Mouse (Mus musculus) erythroid progenitor cell, adult 5-6 weeks (primary cell): ENCODE data around the gene C9orf72. TPM values are rescaled to one million over a fixed set of nuclear protein-coding genes. Genes with fewer than 3 reads are reported as not detected.

Experiments used
- ATAC-seq: replicated peaks from 2 replicates; pipeline ENCODE4 v1.8.0; 2016; ENCODE audit warnings: moderate number of reproducible peaks, mild to moderate bottlenecking, moderate TSS enrichment, inconsistent platforms; ENCODE audit not compliant: poor library complexity, low FRiP score, severe bottlenecking
- total RNA-seq, 2 experiments: library from RNA; stranded (forward) in 1 of 2; stranded (reverse) in 1 of 2; fragments of 150-400 nt in 1 of 2; fragments of 186-747, 209-891 nt in 1 of 2; gene quantifications; 2 replicates each; pipeline versions ENCODE4 v1.2.3 to v1.2.4; 2015 to 2017; ENCODE audit warnings: low replicate concordance in 2 of 2

Gene C9orf72
- total RNA-seq, 2 experiments from 2014 or later: 2.9 to 11.3 TPM

DNA sequence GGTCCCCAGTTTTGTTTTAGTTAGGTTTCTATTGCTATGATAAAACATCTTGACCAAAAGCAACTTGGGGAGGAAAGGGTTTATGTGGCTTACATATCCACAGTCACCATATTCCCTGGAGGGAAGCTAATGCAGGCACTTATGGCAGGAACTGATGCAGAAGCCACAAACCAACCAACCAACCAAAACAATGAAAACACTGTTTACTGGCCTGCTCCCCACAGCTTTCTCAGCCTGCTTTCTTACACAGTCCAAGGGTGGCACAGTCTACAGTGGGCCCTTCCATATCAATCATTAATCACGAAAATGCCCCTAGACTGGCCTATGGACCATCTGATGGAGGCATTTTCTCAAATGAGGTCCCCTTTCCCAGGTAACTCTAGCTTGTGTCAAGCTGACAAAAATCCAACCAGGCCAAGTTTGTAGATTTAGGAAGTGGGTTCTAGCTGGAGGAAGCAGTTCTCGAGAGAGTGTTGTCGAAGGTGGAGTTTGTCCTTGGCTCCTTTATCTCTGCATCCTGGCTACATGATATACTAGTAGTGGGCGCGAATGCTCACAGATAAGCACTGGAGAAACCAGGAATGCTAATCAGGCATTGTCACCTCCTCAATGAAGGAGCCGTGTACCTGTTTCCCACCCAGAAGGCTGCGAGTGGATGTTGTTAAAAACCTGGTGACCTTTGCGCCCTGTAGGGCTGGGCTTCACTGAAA lies 38.2 kb downstream of the C9orf72 start:
- no peak for ATAC-seq

DNA sequence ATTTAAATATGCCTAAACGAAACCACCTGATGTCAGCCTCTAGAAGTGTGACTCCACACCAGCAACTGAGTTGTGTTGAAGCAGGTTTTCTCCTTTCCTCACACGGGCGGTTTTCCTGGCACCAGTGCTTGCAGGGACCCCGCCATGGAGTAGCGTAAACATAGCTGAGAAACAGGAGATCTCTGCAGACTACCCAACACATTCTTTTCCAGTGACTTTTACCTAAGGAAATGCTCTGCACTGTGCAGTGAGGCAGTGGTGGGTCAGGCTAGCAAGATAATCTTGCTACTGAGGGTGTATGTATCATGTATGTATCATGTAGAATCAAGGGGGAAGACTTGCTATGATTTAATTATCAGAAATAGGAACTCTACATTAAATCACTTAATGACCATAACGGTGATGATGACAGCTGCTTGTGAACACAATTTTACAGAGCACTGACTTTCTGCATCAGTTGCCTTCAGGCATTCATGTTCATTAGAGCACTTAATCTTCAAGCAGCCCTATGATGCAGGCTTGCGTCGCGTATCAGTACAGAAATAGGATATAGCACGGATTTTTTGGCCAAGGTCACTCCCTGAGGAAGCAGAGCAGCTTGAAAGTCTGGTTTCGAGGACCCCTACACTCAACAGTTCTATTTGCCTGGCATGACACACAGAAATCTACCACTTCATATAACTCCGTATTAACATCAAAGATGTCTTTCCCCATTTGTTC lies 47.9 kb downstream of the C9orf72 start:
- no peak for ATAC-seq

DNA sequence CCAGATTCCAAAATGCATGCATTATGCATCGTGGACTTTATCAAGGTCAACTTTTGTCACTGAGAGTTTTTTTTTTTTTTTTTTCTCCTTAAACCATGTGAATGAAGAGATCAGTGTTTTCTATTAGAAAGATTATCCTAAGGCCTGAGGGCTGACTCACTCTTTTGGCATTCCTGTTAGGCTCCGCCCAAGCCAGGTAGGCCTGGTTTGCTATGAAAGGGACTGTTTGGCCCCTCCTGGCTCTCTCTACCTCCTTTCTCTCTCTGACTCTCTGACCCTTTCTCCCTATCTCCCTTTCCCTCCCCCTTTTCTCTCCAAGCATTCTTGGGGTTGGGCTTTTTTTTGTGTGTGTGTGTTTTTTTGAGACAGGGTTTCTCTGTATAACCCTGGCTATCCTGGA lies 50.4 kb downstream of the C9orf72 start:
- no peak for ATAC-seq

DNA sequence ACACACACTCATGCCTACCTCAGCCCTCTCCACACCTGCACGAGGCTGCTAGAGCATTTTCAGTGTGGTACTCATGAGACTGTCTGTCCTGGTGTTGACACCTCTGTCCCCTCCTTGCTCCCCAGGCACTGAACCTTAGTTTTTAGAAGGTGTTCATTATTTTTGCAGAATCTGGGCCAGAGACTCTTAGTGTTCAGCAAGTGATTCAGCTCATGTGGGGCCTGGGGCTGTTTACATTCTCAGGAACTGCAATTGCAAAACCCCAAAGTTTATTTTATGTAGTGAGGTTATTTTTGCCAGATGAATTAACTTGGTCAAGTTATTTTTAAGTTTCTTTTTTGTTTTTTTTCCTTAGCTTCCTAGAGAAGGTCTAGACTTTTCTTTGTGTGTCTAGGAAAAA lies 52.4 kb downstream of the C9orf72 start:
- no peak for ATAC-seq

DNA sequence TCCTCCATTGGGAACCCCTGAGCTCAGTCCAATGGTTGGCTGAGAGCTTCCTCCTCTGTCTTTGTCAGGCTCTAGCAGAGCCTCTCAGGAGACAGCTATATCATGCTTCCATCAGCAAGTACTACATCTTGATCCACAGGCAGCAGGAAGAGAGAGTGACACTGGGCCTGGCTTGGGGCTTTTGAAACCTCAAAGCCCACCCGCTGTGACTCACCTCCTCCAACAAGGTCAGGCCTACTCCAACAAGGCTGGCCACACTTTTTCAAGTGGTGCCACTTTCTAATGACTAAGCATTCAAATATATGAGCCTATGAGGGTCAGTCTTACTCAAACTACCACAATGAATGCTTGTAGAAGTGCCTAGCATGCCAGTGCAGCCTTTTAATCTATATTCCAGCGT lies 53.5 kb downstream of the C9orf72 start:
- no peak for ATAC-seq

DNA sequence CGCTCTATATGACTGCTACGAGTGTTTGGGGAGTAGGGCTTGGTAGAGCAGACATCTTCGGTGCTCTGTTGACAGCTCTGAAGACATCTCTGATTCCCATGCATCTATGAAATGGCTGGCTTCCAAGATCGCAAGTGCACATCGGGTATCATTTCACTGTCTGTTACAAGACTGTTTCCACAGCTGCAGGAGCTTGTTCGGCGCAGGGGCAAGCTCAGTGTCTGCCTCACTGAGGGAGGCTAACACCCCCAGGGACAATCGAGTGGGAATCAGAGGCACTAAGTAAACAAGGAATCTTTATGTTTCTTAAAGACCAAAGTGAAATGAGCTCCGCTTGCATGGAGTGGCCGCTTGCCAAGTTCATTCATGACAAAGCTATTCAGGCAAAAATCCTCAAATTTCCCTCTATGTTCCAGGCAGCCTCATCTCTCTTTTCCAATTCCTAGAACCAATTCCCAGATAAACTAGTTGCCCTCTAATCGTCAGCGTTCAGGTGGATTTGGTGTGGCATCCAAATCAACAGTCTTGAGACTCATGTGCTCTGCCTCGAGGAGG lies 56.3 kb downstream of the C9orf72 start:
- no peak for ATAC-seq

DNA sequence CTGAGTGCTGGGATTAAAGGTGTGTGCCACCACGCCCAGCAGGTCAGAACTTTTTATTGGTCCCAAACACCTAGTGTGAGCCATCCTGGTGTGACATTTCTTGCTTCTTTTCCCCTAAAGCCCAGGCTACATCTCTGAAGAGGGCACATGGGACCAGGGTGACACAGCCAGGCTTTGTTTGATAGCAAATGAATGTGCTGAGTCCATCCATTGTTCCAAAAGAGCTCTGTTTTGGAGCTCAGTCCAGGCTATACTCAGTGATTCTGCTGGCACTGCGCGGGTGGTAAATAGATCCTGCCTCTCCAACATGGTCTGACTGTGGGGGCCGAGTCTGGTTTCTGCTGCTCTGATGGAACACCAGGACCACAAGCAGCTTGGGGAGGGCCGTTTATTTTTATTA lies 58.1 kb downstream of the C9orf72 start:
- no peak for ATAC-seq

DNA sequence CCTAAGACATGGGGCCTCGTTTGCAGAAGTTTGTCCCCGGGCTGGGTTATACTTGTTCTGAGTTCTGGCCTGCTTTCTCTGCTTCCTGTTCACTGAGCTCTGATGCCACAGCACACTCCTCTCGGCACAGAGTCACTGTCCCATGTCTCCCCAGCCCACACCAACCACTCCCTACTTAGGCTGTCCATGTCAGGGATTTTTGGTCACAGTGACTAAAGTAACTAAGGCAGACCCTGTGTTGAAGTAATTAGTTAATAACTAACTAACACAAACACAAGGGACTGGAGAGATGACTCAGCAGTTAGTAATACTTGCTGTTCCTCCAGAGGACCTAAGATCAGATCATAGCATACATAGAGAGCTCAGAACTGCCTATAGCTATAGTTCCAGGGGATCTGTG lies 60.0 kb downstream of the C9orf72 start:
- ATAC-seq: peak; percentile 42; the same call in 1 of the 2 replicates

DNA sequence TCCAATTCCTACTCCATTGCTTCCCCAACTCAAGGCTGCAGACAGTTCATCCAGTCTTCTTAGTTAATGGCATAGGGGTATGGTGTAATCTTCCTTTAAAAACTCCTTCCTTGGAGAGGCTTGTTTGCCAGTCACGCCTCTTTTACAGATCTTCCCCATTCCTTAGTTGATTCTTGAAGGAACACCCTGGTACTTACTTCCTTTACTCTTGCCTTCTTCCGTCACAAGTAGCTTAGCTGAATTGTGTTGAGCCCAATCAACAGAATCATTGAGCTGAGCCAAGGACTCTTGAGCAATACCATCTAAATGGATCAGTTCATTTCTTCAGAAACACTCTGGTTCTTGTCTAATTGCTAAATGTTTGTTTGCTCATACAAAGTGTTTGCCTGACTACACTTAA lies 60.7 kb downstream of the C9orf72 start:
- ATAC-seq: no peak

DNA sequence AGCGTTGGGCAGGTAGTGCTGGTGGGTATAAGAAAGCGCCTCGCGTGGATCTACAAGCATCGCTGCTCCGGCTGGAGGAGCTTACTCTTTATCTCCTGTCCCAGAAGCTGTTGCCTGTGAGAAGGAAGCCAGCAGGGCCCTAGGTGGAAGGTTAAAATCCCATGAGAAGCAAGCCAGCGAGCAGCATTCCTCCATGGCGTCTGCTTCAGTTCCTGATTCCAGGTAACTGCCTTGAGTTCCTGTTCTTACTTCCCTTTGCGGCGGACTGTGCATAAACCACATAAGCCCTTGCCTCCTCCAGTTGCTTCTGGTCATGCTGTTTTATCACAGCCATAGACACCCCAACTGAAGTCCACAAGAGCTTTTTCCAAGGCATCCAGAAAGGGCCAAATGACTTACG lies 68.2 kb downstream of the C9orf72 start:
- no peak for ATAC-seq

DNA sequence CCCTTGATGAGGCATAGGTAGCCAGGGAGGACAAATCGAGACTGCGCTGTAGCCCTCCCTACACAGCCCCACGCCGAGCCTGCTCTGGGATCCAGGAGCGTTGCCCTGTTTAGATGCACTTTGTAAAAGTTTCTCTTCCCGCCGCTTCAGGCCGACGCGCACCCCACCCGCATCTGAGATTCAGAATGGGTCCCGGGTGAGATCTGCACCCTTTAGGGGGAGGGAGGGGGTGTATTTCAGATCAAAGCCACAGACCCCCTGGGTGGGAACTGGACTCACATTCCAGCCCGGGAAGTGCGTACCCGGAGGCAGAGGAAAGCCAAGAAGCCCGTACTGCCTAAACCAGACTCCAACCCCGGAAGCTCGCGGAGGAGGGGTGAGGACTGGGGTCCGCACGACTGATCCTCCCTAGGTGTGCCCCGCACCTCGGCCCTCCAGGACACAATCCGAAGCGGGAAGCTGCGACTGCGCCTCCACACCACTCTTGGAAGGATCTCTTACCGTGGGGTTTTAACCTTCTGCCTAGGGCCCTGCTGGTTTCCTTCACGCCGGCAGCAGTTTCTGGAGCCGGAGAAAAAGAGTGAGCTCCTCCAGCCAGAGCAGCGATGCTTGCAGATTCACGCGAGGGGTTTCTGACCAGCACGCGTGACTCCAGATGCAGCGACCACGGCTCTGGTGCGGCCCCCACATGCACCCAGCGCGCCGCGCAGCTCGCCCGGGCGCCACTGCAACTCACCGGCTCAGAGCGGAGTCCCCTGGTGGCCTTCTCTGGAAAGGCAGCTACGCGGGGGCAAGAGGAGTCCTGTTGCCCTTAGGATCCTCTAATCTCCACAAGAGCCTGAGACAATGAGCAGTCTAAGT lies 69.0 kb downstream of the C9orf72 start, which contains the start of gene Mob3b:
Gene Mob3b (minus strand): TSS at position 734 of the 861 bp plus-strand sequence.
- ATAC-seq: peak; percentile 89

DNA sequence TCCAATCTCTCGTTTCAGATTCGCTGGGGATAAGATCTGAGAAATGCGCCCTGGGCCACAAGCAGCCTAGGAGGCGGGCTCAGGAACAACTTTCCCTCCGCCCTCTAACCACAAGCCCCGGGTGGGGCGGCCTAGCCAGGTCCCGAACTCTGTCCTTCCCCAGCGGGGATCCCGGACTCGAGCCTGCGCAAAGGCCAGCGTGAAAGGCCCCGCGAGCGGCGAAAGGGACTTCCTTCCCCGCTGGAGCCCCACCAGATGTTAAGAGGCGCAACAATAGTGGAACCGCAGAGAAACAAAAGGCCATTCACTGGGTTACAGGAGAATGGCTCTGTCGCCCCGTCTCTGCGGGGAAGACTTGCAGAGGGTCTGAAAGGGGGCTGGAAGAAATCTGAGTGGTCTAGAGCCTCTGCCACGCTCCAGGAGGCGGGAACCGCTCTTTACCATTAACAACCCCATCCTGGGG lies 69.8 kb downstream of the C9orf72 start:
- ATAC-seq: 0 out of 2 replicates have a peak, but pooled peaks have one; percentile 25

DNA sequence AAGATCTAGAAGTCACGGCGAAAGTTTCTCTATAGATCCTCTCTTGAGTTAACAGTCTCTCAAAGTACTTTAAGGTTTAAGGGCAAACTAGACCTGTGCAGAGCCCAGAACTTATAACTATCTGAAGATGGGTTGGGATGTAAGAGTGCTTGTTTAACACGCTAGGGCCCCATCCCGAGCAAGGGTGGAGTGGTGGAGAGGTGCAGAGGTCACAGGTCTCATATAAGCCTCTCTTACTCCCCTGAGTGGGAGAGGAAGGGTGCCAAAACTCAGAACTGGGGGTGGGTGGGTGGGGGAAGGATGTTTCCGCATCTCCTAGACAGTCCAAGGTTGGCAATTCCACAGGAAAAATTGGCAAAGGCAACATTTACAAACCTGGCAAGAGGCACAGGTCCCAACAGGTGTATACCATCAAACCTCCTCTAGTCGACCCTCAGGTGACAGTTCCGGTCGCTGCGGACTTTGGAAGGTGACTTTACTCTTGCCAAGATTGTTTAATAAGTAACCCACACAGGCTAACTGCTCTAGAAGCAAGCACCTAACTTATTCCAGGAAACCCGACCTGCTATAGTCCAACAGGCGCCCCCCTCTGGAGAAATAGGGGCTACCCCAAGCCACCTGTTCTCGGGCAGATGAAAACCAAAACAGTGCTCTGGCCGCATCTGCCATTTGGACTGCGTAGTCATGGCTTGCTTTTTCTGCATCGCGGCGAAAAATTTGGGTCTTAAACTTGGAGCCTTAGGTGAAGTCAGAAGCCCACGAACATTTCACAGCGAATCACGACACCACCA lies 70.6 kb downstream of the C9orf72 start:
- ATAC-seq: no peak

DNA sequence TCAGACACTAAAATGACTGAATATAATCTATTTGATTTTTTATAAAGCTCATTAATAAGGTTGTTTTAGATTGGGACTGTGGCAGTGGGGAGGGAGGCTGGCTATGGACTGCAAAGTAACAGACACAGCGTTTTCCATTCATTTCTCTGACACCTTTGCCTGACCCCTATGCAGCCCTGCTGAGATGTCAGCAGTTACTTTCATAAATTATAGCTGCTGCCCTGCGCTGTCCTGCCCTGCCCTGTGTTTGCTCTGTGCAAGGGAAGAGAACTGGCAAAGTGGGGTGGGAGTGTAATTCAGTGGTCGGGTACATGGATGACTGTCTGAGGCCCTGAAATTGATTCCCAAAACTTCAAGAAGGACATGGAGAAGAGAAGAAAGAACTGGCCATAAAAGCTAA lies 71.9 kb downstream of the C9orf72 start:
- no peak for ATAC-seq

DNA sequence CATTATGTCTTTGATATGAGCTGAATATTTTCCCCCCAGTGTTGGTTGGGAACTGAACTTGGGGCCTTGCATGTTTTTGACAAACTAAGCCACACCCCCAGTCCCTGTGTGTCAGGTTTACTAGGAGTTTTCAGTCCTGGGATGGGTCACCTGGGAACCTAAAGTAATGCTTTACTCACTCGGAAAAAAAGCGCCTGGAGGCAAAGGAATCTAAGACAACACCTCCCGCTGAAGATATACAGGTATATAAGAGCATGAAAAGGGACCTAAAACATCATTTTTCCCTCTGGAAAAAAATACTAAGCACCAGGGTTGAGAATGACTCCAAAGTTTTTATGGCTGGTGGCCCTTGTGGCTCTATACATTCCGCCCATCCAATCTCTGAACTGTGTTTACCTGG lies 74.2 kb downstream of the C9orf72 start, which contains the start of gene Ifnk:
Gene Ifnk (plus strand): TSS at position 301 of the 400 bp plus-strand sequence.
- ATAC-seq: no peak

DNA sequence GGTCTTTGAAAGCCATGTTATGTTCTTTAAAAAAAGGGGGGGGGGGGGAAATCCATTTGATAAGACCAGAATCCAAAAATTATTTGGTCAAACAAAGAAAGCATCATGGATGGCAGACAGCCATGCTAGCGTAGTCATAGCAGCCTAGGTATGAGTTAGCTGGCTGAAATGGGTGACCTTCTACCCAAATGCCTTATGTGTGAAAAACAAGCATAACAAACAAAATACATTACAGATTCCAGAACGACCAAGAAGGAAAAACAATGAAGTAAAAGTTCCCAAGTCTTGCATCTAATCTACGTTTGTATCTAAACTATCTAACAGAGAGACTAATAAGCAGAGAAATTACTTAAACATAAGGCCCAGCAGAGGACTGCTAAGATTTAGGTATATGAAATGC lies 75.3 kb downstream of the C9orf72 start:
- no peak for ATAC-seq

DNA sequence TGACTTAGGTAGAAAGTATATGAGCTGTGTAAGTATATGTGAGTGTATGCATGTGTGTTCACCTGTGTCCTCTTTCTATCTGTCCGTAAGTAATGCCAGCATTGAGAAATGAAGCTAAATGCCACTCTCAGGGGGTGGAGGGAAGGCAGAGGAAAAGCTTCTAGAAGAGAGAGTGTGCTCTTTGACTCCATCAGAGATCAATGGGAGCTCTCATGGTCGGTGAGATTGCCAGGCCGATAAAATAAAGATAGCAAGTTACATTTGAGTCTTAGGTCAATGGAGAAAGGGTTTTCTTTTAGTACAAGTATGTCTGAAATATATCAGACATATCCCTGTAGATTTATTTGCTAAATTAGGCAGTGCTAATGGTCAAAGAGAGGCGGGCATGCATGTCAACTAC lies 77.6 kb downstream of the C9orf72 start:
- ATAC-seq: no peak

DNA sequence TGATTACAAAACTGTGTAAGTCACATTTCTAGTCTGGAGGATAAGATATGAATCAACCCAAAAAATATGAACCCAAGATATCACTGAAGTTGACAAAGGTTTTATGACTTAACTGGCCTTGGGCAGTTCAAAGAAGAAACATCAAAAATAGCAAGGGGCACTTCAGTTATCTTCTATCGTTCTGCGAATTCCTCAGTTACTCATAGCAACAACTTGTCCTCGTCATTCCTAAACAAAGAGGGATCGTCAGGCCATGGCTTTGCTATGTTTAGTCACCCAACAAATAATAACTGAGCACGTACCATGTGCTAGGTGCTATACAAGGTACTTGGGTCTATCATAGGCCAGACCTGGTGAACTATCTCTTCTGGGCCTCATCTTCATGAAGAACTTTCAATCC lies 79.4 kb downstream of the C9orf72 start:
- no peak for ATAC-seq

DNA sequence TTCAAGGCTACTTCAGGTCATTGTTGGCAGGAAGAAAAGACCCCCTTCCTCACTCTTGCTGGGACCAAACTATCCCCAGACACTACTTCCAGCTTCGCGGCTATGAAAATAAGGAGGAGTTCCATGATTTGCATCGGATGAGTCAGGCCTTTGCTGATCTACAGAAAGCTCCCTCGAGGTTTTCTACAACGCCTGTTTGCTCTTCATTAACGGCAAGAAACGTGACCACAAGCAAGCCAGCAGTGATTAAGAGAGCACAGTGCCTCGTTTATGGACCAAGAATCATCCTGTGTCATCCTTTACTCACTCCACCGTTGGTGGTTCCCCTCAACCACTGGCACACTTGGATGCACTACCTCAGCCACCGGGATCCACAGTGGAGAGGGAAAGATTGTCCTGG lies 80.2 kb downstream of the C9orf72 start:
- no peak for ATAC-seq
